ENCODE assay signal across 20 mouse cellular contexts in genomic region chr4:108332041-108332440, GRCm38 (mm10). TPM values are rescaled to one million over a fixed set of nuclear protein-coding genes. Genes with fewer than 3 reads are reported as not detected.
DNase-seq lines count a peak whose midpoint lies in the region; ATAC-seq lines count a peak whose summit lies in the region.
"Had no signal": no experiment of that assay in that cellular context is flagged by ENCODE, and none has a peak within 500 bp of the region (broad histone marks: within the 10 kb centered on the region; RNA-seq: fewer than 3 reads in every experiment).

No protein-coding gene starts in this region.

- H3K27ac ChIP-seq in midbrain, embryonic 11.5 days (ENCODE audit: low read depth, low read length) = no peak overlapping the region
- no peak overlapping the region for H3K27ac ChIP-seq in midbrain, embryonic 15.5 days
- H3K27ac ChIP-seq: embryonic facial prominence, embryonic 15.5 days; forebrain, embryonic 10.5 days; gastrocnemius, adult 2 months; neural tube, embryonic 13.5 days had no signal

- no peak overlapping the region for H3K4me3 ChIP-seq in midbrain, embryonic 11.5 days (ENCODE audit: low read depth, low read length)
- H3K4me3 ChIP-seq in midbrain, embryonic 15.5 days = no peak overlapping the region
- H3K4me3 ChIP-seq: embryonic facial prominence, embryonic 15.5 days; forebrain, embryonic 10.5 days; gastrocnemius, adult 2 months; neural tube, embryonic 13.5 days had no signal

- H3K4me2 ChIP-seq in midbrain, embryonic 11.5 days = no peak overlapping the region
- no peak overlapping the region for H3K4me2 ChIP-seq in midbrain, embryonic 15.5 days
- H3K4me2 ChIP-seq: embryonic facial prominence, embryonic 15.5 days; neural tube, embryonic 13.5 days had no signal

- no peak overlapping the region for H3K9ac ChIP-seq in midbrain, embryonic 11.5 days (ENCODE audit: low read length)
- no peak overlapping the region for H3K9ac ChIP-seq in midbrain, embryonic 15.5 days
- H3K9ac ChIP-seq: embryonic facial prominence, embryonic 15.5 days; neural tube, embryonic 13.5 days had no signal

- peak; percentile 24 for DNase-seq in cerebellum, adult 9-11 months
- no peak for DNase-seq in cerebellum, postnatal 10 days
- peak; percentile 39 for DNase-seq in kidney, adult 11 months
- DNase-seq in kidney, adult 18-20 months = no peak
- peak; percentile 41 for DNase-seq in midbrain, embryonic 11.5 days (ENCODE audit: low spot score, missing footprints)
- DNase-seq in left cerebral cortex, adult 11 months (ENCODE audit: low spot score) = no peak
- DNase-seq in right cerebral cortex, adult 2 months (ENCODE audit: low spot score in 2 of 2) = no peak
- DNase-seq: cerebellum, postnatal 14 days; embryo, embryonic 11 days; gastrocnemius, adult 2 months; heart, adult 11 months; layer of hippocampus, adult 9-11 months; lung, postnatal 10 days; right cerebral cortex, postnatal 25 days; thymus, postnatal 25 days had no signal

- WGBS in midbrain, embryonic 11.5 days = 91% methylated on average over 9 of the region's 9 CpGs
- 88% methylated on average over 9 of the region's 9 CpGs for WGBS in midbrain, embryonic 15.5 days

- no peaks in the 10 kb centered on the region for H3K9me3 ChIP-seq in midbrain, embryonic 11.5 days (ENCODE audit: control insufficient read depth, low read length)
- H3K9me3 ChIP-seq in midbrain, embryonic 15.5 days = no peaks in the 10 kb centered on the region
- H3K9me3 ChIP-seq: embryonic facial prominence, embryonic 15.5 days; forebrain, embryonic 10.5 days; neural tube, embryonic 13.5 days had no signal

- 0 out of 2 replicates have a peak, but pooled peaks cover 3% of the 10 kb centered on the region for H3K4me1 ChIP-seq in midbrain, embryonic 11.5 days (ENCODE audit: control insufficient read depth, insufficient read depth, low read length)
- peaks cover 13% of the 10 kb centered on the region for H3K4me1 ChIP-seq in midbrain, embryonic 15.5 days
- H3K4me1 ChIP-seq: embryonic facial prominence, embryonic 15.5 days had no signal

- ATAC-seq in midbrain, embryonic 11.5 days (ENCODE audit: low FRiP score) = no peak
- ATAC-seq in midbrain, embryonic 15.5 days (replicated peaks) = no peak

- H3K27me3 ChIP-seq in midbrain, embryonic 11.5 days (ENCODE audit: control insufficient read depth, insufficient read depth, low read length) = no peaks in the 10 kb centered on the region
- no peaks in the 10 kb centered on the region for H3K27me3 ChIP-seq in midbrain, embryonic 15.5 days (replicated peaks)
- H3K27me3 ChIP-seq: embryonic facial prominence, embryonic 15.5 days; neural tube, embryonic 13.5 days had no signal

- H3K36me3 ChIP-seq in midbrain, embryonic 11.5 days (ENCODE audit: control insufficient read depth, insufficient read depth, low read length) = peaks cover 6% of the 10 kb centered on the region
- peaks cover 5% of the 10 kb centered on the region for H3K36me3 ChIP-seq in midbrain, embryonic 15.5 days (replicated peaks)

RNA-seq across cellular contexts. Expression of gene Coa7, which starts 4.1 kb away (rescaled TPM):
- polyA plus RNA-seq in midbrain, embryonic 11.5 days (2014; fragmentation: Nextera tagmentation; extraction: Ambion mirVana) = 54.6 and 55.5 TPM in 2 replicates
- 51.1 and 51.4 TPM in 2 replicates for polyA plus RNA-seq in midbrain, embryonic 15.5 days (2015; fragmentation: Nextera tagmentation; extraction: Ambion mirVana)

RNA-seq across cellular contexts. Expression of gene Zyg11b, which starts 31.1 kb away (rescaled TPM):
- polyA plus RNA-seq in midbrain, embryonic 11.5 days (2014; fragmentation: Nextera tagmentation; extraction: Ambion mirVana) = 18.8 and 22.5 TPM in 2 replicates
- 33.9 and 37.3 TPM in 2 replicates for polyA plus RNA-seq in midbrain, embryonic 15.5 days (2015; fragmentation: Nextera tagmentation; extraction: Ambion mirVana)

RNA-seq across cellular contexts. Expression of gene Shisal2a, which starts 51.1 kb away (rescaled TPM):
- polyA plus RNA-seq in midbrain, embryonic 11.5 days (2014; fragmentation: Nextera tagmentation; extraction: Ambion mirVana) = 1.6 and 2.4 TPM in 2 replicates
- polyA plus RNA-seq in midbrain, embryonic 15.5 days (2015; fragmentation: Nextera tagmentation; extraction: Ambion mirVana) = 6.4 TPM in 2 replicates
- polyA plus RNA-seq: testis, adult 2 months had no signal

Comparison
In these comparisons a context has a peak if more than half of its experiments do, and no peak if none do; other contexts are left out.
1. DNase-seq: peak in cerebellum, adult 9-11 months (single experiment), kidney, adult 11 months (single experiment) and midbrain, embryonic 11.5 days (single experiment); none in cerebellum, postnatal 10 days (0 of 2), kidney, adult 18-20 months (single experiment), left cerebral cortex, adult 11 months (single experiment) and right cerebral cortex, adult 2 months (0 of 2).